Mouse (Mus musculus) embryonic facial prominence, embryonic 15.5 days (tissue): ENCODE results near the gene Rab25. TPM values are rescaled to one million over a fixed set of nuclear protein-coding genes. Genes with fewer than 3 reads are reported as not detected.
A peak's percentile ranks its signal among the peaks of the same experiment; 100 is the strongest.

Experiments used
- ATAC-seq: fragments of 200-750 bp; cut with Nextera tagmentation; 2 replicates; pipeline ENCODE4 v1.8.0; 2017; ENCODE audit warnings: low read depth, moderate TSS enrichment; ENCODE audit not compliant: insufficient number of reproducible peaks, low FRiP score, low TSS enrichment
- H3K27ac ChIP-seq: fragments of 300-500 bp; sonication (generic); replicated peaks from 2 replicates; pipeline ENCODE4 v1.5.1; 2015; ENCODE audit warnings: mild to moderate bottlenecking, inconsistent platforms
- H3K27me3 ChIP-seq: fragments of 300-500 bp; sonication (generic); 2 replicates; pipeline ENCODE4 v1.6.1; 2015; ENCODE audit warnings: inconsistent platforms
- H3K36me3 ChIP-seq: fragments of 300-500 bp; sonication (generic); 2 replicates; pipeline ENCODE4 v1.6.1; 2015; ENCODE audit warnings: mild to moderate bottlenecking, inconsistent platforms
- H3K4me1 ChIP-seq: fragments of 300-500 bp; sonication (generic); 2 replicates; pipeline ENCODE4 v1.6.1; 2015; ENCODE audit warnings: inconsistent platforms
- H3K4me2 ChIP-seq: fragments of 300-500 bp; sonication (generic); replicated peaks from 2 replicates; pipeline ENCODE4 v1.6.1; 2015; ENCODE audit warnings: mild to moderate bottlenecking, inconsistent platforms
- H3K4me3 ChIP-seq: fragments of 300-500 bp; sonication (generic); replicated peaks from 2 replicates; pipeline ENCODE4 v1.5.1; 2015; ENCODE audit warnings: mild to moderate bottlenecking, inconsistent platforms
- H3K9ac ChIP-seq: fragments of 300-500 bp; sonication (generic); 2 replicates; pipeline ENCODE4 v1.6.1; 2015; ENCODE audit warnings: inconsistent platforms
- H3K9me3 ChIP-seq: fragments of 300-500 bp; sonication (generic); replicated peaks from 2 replicates; pipeline ENCODE4 v1.6.1; 2016; ENCODE audit warnings: inconsistent platforms
- WGBS: fragments of 180-500 bp; shearing (Covaris S2); methylation state at CpG from one replicate; pipeline ENCODE4 v1.1.7; 2015; 5-methylcytosine and 5-hydroxymethylcytosine counted together
- polyA plus RNA-seq: library from polyadenylated mRNA; unstranded; fragments of >200 nt; fragmentation: Nextera tagmentation; extraction: Ambion mirVana; gene quantifications from 2 replicates; pipeline ENCODE4 v1.2.1, GENCODE M21; 2015

Gene Rab25
- polyA plus RNA-seq, 1 experiment from 2014 or later: 107 TPM

DNA sequence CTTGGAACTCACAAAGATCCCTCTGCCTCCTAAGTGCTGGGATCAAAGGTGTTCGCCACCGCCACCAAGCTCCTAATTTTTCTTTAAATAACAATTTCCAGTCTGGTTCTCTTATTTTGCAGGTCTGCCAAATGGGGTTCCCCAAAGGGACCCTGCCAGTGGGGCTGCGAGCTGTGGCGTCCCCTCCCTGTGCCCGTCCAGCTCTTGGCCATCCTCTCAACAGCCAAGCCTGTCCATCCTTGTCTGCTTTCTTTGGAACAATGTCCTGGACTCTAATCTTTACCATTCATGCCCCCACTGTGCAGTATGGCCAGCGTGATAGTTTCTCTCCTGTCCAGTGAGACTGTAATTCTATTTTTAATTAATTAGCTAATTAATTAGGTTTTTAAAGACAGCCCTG is 26.9 kb downstream of the Rab25 start:
- H3K36me3 ChIP-seq: peaks cover 18% of the 10 kb centered on the region
- H3K9me3 ChIP-seq: no peaks in the 10 kb centered on the region
- H3K4me2 ChIP-seq: no peak overlapping the region
- H3K4me1 ChIP-seq: peaks cover 33% of the 10 kb centered on the region
- no peak for ATAC-seq
- H3K27ac ChIP-seq: 0 out of 2 replicates have a peak overlapping the region, but pooled peaks have one; percentile 18
- H3K27me3 ChIP-seq: no peaks in the 10 kb centered on the region
- WGBS: 87% methylated on average over 6 of the region's 6 CpGs
- H3K9ac ChIP-seq: no peak overlapping the region
- H3K4me3 ChIP-seq: no peak overlapping the region

GRCm38 (mm10) chr3:88520078-88520477 is 28.0 kb downstream of the Rab25 start:
- H3K4me1 ChIP-seq: peaks cover 33% of the 10 kb centered on the region
- H3K4me3 ChIP-seq: no peak overlapping the region
- WGBS: 82% methylated on average over 2 of the region's 2 CpGs
- no peak overlapping the region for H3K27ac ChIP-seq
- ATAC-seq: no peak
- H3K9me3 ChIP-seq: no peaks in the 10 kb centered on the region
- peaks cover 16% of the 10 kb centered on the region for H3K36me3 ChIP-seq
- H3K27me3 ChIP-seq: no peaks in the 10 kb centered on the region
- no peak overlapping the region for H3K9ac ChIP-seq
- no peak overlapping the region for H3K4me2 ChIP-seq

DNA sequence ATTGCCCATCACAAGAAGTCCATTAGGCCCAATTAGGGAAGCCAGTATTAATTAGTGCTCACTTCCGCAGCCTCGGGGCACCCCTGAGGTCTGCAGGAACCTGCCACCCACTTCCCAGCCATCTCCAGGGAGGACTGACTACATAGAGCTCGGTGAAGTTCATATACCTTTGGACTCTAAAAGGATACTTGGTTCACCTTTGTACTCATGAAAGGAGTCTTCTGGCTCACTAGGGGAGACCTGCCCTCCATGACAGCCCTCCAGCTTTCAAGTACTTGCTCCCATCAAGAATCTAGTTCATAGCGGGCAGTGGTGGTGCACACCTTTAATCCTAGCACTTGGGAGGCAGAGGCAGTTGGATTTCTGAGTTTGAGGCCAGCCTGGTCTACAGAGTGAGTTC is 29.7 kb downstream of the Rab25 start:
- Histone ChIP-seq H3K9ac (no peak overlapping the region), H3K4me3 (no peak overlapping the region), H3K27me3 (no peaks in the 10 kb centered on the region), H3K9me3 (no peaks in the 10 kb centered on the region), H3K36me3 (peaks cover 8% of the 10 kb centered on the region; the same call in 1 of the 2 replicates), H3K4me2 (no peak overlapping the region), H3K4me1 (peaks cover 50% of the 10 kb centered on the region), H3K27ac (no peak overlapping the region)
- whole genome bisulfite sequencing: 78% methylated on average over 4 of the region's 4 CpGs
- no peak for ATAC-seq

DNA sequence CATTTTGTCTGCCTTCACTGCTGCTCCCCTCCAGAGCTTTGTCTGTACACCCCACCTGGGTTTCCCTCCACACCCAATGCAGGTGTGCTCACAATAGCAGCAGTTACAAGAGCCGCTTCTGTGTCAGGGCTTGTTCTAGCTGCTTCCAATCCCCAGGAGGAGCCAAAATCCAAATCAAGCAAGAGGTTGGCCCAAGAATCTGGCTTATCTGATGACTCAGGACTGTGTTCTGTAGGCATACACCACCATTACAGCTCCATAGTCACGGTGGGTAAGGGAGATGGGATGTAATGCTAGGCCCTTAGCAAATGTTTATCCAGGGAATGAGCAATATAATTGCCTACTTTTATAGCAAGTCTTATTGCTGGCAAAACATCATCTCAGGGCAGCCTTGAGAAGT is 31.7 kb downstream of the Rab25 start:
- no peaks in the 10 kb centered on the region for H3K36me3 ChIP-seq
- no peaks in the 10 kb centered on the region for H3K27me3 ChIP-seq
- H3K4me1 ChIP-seq: peaks cover 61% of the 10 kb centered on the region
- H3K4me3 ChIP-seq: no peak overlapping the region
- no peak overlapping the region for H3K9ac ChIP-seq
- H3K27ac ChIP-seq: peak overlapping the region; percentile 71; the same call in 1 of the 2 replicates
- WGBS: 70% methylated on average over 2 of the region's 2 CpGs
- no peaks in the 10 kb centered on the region for H3K9me3 ChIP-seq
- ATAC-seq: no peak
- H3K4me2 ChIP-seq: no peak overlapping the region

DNA sequence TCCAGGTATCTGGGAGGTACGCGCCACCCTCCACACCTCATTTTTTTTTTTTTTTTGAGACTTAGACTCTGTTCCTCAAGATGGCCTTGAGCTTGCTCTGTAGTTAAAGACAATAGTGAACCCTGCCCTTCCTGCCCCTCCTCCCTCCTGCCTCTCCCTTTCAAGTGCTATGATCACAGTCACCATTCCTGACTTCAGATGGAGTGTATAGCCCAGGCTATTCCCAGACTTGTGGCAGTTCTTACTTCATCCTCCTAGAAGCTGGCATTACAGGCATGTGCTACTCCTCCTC is 33.1 kb downstream of the Rab25 start:
- WGBS: 94% methylated on average over 2 of the region's 2 CpGs

DNA sequence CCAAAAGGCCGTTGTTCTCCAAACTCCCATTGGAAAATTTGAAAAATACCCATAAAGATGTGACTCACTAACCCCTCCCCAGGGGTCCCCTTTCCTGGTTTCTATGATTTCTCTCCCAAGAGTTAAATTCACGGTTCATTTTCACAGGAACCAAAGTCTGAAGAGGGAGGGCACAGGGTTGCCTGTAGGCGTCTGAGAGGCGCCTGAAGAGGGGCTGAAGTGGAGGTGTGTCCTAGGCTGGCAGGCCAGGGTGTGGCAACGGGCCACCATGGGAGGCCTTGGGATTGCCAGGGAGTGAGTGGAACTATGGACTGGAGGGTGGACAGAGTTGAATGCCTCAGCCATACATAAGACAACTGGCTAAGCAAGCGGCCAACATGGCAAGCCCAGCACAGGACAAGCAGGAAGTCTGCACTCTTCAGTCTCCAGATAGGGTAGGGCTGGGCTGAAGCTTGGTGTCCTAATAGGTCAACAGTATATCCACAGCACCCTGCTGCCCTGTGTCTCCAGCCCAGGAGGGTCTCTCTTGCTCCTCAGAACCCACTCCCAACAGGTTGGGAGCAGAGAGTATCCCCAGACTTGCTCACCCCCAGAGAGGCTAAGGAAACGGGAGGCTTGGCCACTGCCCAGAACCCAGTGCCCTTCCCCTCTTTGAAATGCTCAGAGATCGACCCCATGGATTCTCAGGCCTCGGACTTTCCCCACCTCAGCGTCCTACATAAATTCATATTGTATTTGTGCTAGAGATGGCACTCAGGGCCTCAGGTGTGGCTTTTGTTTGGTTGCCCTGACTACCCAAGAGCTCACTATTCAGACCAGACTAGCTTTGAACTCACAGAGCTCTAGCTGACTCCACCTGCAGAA is 33.6 kb downstream of the Rab25 start:
- H3K9me3 ChIP-seq: no peaks in the 10 kb centered on the region
- no peaks in the 10 kb centered on the region for H3K27me3 ChIP-seq
- no peak overlapping the region for H3K4me3 ChIP-seq
- no peak for ATAC-seq
- 62% methylated on average over 10 of the region's 10 CpGs for WGBS
- no peak overlapping the region for H3K4me2 ChIP-seq
- no peaks in the 10 kb centered on the region for H3K36me3 ChIP-seq
- H3K27ac ChIP-seq: peak overlapping the region; percentile 94
- H3K4me1 ChIP-seq: peaks cover 75% of the 10 kb centered on the region
- H3K9ac ChIP-seq: no peak overlapping the region

More for the DNA sequence above, 33.1 kb downstream of the Rab25 start:
- no peak overlapping the region for H3K9ac ChIP-seq
- peaks cover 69% of the 10 kb centered on the region for H3K4me1 ChIP-seq
- no peaks in the 10 kb centered on the region for H3K36me3 ChIP-seq
- peak overlapping the region; percentile 66 for H3K27ac ChIP-seq
- no peak for ATAC-seq
- no peaks in the 10 kb centered on the region for H3K27me3 ChIP-seq
- H3K4me3 ChIP-seq: no peak overlapping the region
- H3K4me2 ChIP-seq: no peak overlapping the region
- no peaks in the 10 kb centered on the region for H3K9me3 ChIP-seq

GRCm38 (mm10) chr3:88513546-88514115 is 34.5 kb downstream of the Rab25 start:
- Histone ChIP-seq H3K36me3 (no peaks in the 10 kb centered on the region), H3K9ac (no peak overlapping the region), H3K4me1 (peaks cover 79% of the 10 kb centered on the region), H3K4me2 (peak overlapping the region; percentile 42; the same call in 1 of the 2 replicates), H3K4me3 (no peak overlapping the region), H3K9me3 (no peaks in the 10 kb centered on the region), H3K27ac (peak overlapping the region; percentile 94), H3K27me3 (no peaks in the 10 kb centered on the region)
- 46% methylated on average over 7 of the region's 7 CpGs for WGBS
- no peak for ATAC-seq

DNA sequence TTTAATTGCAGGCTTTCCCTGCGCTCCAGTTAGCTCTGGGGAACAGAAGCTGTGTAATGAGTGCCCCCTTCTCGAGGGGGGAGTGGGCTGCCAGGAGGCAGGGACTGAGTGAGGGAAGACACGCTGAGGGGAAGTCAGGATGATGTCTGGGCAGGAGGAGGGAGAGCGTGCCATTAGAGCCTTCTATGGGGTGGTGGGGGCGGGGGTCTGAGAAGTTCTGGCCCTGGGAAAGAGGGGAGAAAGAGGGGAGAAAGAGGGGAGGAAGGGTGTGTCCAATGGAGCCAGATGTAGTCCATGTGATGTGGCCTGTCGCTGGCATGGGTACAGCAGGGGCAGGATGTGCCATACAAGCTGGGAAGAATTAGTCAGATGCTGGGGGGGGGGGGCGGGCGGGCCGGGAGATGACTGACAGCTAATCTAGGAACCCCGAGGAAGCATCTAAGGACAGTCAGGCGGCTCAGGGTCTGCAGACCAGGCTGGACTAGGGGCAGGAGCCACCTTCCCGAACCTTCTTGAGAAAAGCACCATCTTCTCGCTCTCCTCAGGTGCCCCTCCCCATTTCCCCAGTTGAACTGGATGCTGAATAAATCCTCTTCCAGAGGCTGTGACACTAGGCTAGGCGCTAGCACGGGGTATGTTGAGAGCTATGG is 35.1 kb downstream of the Rab25 start:
- Histone ChIP-seq H3K4me1 (peaks cover 84% of the 10 kb centered on the region), H3K4me3 (no peak overlapping the region), H3K27ac (peak overlapping the region; percentile 94), H3K9me3 (no peaks in the 10 kb centered on the region), H3K4me2 (peak overlapping the region; percentile 42), H3K9ac (no peak overlapping the region), H3K27me3 (no peaks in the 10 kb centered on the region), H3K36me3 (no peaks in the 10 kb centered on the region)
- peak; percentile 73 for ATAC-seq
- whole genome bisulfite sequencing: 16% methylated on average over 12 of the region's 15 CpGs

DNA sequence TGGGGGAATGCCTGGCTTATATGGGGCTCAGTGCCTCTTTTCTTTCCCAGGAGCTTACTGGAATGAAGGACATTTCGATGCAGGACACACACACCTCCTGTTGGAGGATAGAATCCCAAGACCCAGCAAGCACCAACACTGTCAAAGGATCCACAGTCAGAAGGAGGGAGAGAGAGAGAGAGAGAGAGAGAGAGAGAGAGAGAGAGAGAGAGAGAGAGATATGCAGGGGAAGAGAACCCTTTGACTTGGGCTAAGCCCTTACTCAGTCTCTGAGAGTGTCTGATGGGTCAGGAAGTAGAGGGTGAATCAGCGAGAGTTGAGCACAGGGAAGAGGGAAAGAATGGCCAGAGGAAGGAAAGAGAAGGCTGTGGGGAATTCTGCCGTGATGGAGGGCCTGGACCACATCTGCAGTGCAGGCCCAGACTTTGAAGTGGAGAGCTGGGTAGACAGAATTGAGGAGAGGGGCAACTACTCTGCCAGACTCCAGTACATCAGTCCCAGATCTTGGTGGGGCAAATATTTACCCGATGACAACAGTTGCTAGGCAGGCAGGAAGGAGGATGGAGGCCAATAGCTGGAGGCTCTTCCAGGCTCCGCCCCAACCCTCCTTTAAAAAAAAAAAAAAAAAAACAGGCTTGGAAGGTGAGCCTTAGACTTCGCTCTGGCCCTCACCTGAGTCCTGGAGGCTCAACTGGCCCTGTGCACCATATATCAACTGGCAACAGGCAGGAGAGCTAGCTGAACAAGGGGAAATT is 35.8 kb downstream of the Rab25 start:
- no peaks in the 10 kb centered on the region for H3K9me3 ChIP-seq
- H3K36me3 ChIP-seq: no peaks in the 10 kb centered on the region
- no peak overlapping the region for H3K9ac ChIP-seq
- no peak for ATAC-seq
- H3K4me3 ChIP-seq: no peak overlapping the region; the same call in 1 of the 2 replicates
- peaks cover 91% of the 10 kb centered on the region for H3K4me1 ChIP-seq
- peak overlapping the region; percentile 42 for H3K4me2 ChIP-seq
- WGBS: 16% methylated on average over 6 of the region's 6 CpGs
- H3K27ac ChIP-seq: peak overlapping the region; percentile 94
- H3K27me3 ChIP-seq: no peaks in the 10 kb centered on the region

DNA sequence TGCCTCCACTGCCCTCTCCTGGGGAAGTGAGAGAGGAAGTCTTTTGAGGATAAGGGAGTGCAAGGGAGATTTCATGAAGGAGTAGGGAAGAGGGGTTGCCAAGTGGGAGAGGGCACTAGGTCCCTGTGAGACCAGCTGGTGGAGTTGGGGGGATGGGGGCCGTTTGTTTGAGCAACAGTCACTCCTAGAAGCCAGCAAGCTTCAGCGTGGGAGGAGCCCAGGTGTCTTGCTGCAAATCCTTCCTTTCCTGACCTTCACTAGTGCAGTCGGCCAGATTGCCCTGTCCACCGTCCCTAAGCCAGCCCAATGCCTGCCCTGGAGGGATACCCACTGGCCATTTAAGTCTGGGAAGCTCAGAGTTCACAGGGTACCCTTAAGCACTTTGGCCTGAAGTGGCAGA is 36.5 kb downstream of the Rab25 start:
- H3K4me2 ChIP-seq: no peak overlapping the region

More for the DNA sequence above, 36.5 kb downstream of the Rab25 start:
- H3K27ac ChIP-seq: peak overlapping the region; percentile 94
- H3K9me3 ChIP-seq: no peaks in the 10 kb centered on the region
- peaks cover 92% of the 10 kb centered on the region for H3K4me1 ChIP-seq
- H3K27me3 ChIP-seq: no peaks in the 10 kb centered on the region
- H3K9ac ChIP-seq: no peak overlapping the region
- no peak for ATAC-seq
- no peak overlapping the region for H3K4me3 ChIP-seq
- WGBS: 37% methylated on average over 4 of the region's 4 CpGs
- no peaks in the 10 kb centered on the region for H3K36me3 ChIP-seq
